In the genomic region with DNA sequence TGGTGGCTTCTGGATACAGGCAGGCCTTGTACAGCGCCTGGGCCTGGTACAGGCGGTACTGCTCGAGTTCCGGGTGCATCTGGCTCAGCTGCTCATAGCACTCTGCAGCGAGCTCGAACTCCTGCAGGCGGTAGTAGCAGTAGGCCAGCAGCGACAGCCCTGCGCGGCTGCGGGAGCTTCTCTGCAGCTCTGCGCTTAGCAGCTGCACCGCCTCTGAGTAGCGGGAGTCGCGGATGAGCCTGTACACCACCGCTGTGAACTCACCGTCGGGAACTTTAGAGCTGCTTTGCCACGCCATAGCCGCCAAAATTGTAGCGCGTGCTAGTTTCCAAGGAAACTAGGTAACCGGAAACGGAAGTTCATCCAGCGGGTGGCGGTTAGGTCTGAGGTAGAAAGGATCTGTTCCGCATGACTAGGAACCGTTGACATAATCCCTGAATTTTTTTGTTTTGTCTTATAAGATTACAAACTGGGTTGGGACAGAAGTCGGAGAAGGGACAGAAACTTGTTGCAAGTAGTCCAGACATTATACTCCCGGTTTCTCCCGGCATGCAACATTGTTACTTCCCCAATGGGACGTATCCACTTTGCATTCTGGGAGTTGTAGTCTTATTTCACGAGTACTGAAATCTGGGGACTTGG, we compare ENCODE assay signal across 8 mouse cellular contexts. TPM values are rescaled to one million over a fixed set of nuclear protein-coding genes. Genes with fewer than 3 reads are reported as not detected.
A peak's percentile ranks its signal among the peaks of the same experiment; 100 is the strongest.
DNase-seq lines count a peak whose midpoint lies in the region; ATAC-seq and TF ChIP-seq lines count a peak whose summit lies in the region.
"Not testable (repeated sequence)": the region's sequence is repeated elsewhere in the genome, so short reads cannot be mapped to it uniquely, and the experiment has no call there.

A gene (minus strand): TSS at position 528 of the 642 bp plus-strand sequence.

- H3K4me3 ChIP-seq in embryonic facial prominence, embryonic 12.5 days: peak within 1 kb of the TSS; percentile 43
- peak within 1 kb of the TSS; percentile 42 for H3K4me3 ChIP-seq in intestine, postnatal 0 days (ENCODE audit: low read depth, low read length)

- intact Hi-C loops in left cerebral cortex, postnatal 25 days (cut with DNase I): not testable (repeated sequence)

- H3K9ac ChIP-seq in embryonic facial prominence, embryonic 12.5 days: peak within 1 kb of the TSS; percentile 53; the same call in 1 of the 2 replicates
- peak within 1 kb of the TSS; percentile 18; the same call in 1 of the 2 replicates for H3K9ac ChIP-seq in intestine, postnatal 0 days (ENCODE audit: low read depth, low read length)

- not testable (repeated sequence) for H3K4me1 ChIP-seq in embryonic facial prominence, embryonic 12.5 days; intestine, postnatal 0 days (replicated peaks; ENCODE audit: control insufficient read depth, insufficient read depth, low read length)

- DNase-seq in adrenal gland, postnatal 25 days: peak; percentile 60
- DNase-seq in heart, adult 11 months: peak; percentile 97
- DNase-seq in left cerebral cortex, postnatal 25 days (ENCODE audit: low spot score in 2 of 2): peak; percentile 85 to 91
- peak; percentile 83 to 88 for DNase-seq in right cerebral cortex, postnatal 10 days (ENCODE audit: low spot score in 2 of 2)
- peak; percentile 75 for DNase-seq in urinary bladder, postnatal 14 days (ENCODE audit: low spot score)

- not testable (repeated sequence) for TF ChIP-seq CTCF in intestine, postnatal 0 days (IDR thresholded peaks at IDR 0.05; ENCODE audit: low read depth)

- not testable (repeated sequence) for H3K27me3 ChIP-seq in embryonic facial prominence, embryonic 12.5 days; intestine, postnatal 0 days (replicated peaks; ENCODE audit: control insufficient read depth, insufficient read depth, low read length)

- WGBS in embryonic facial prominence, embryonic 12.5 days: 3% methylated on average over 32 of the region's 34 CpGs
- 2% methylated on average over 28 of the region's 34 CpGs for WGBS in intestine, postnatal 0 days

- H3K9me3 ChIP-seq in embryonic facial prominence, embryonic 12.5 days; intestine, postnatal 0 days (ENCODE audit: control insufficient read depth): not testable (repeated sequence)

- ATAC-seq in embryonic facial prominence, embryonic 12.5 days (ENCODE audit: insufficient number of reproducible peaks, insufficient read depth, low FRiP score, low TSS enrichment): peak; percentile 67; the same call in 1 of the 2 replicates
- peak; percentile 76 for ATAC-seq in intestine, postnatal 0 days
- ATAC-seq in megakaryocyte-erythroid progenitor cell, adult 5-6 weeks (replicated peaks; ENCODE audit: low FRiP score, low TSS enrichment, poor library complexity, severe bottlenecking): peak; percentile 81

- H3K27ac ChIP-seq in embryonic facial prominence, embryonic 12.5 days: not testable (repeated sequence)
- 0 out of 2 replicates have a peak within 1 kb of the TSS, but pooled peaks have one; percentile 35 for H3K27ac ChIP-seq in intestine, postnatal 0 days (ENCODE audit: low read depth, low read length)

- H3K36me3 ChIP-seq in embryonic facial prominence, embryonic 12.5 days; intestine, postnatal 0 days (ENCODE audit: control insufficient read depth, insufficient read depth): not testable (repeated sequence)

- peak within 1 kb of the TSS; percentile 69 for H3K4me2 ChIP-seq in embryonic facial prominence, embryonic 12.5 days (replicated peaks)
- peak within 1 kb of the TSS; percentile 70 for H3K4me2 ChIP-seq in intestine, postnatal 0 days (replicated peaks; ENCODE audit: low read depth)

RNA-seq across cellular contexts. Expression of the gene that starts here (rescaled TPM):
- 4.0 and 4.3 TPM in 2 replicates for total RNA-seq in adrenal gland, postnatal 25 days (2021)
- polyA plus RNA-seq in embryonic facial prominence, embryonic 12.5 days (2016; fragmentation: Nextera tagmentation; extraction: Ambion mirVana): 8.8 and 10.6 TPM in 2 replicates
- 2.4 and 2.6 TPM in 2 replicates for polyA plus RNA-seq in intestine, postnatal 0 days (2015; fragmentation: Nextera tagmentation; extraction: Ambion mirVana)
- total RNA-seq in left cerebral cortex, postnatal 25 days (2021): 1 to 10 TPM; 2.8 to 3.1 TPM
- 2.0 and 2.8 TPM in 2 replicates for total RNA-seq in megakaryocyte-erythroid progenitor cell, adult 5-6 weeks (2014; fragmentation: Nextera tagmentation)
- total RNA-seq in megakaryocyte-erythroid progenitor cell, adult 5-6 weeks (2017): 4.2 and 4.4 TPM in 2 replicates
